Mouse (Mus musculus): Measurements from ENCODE around the gene Nr1h2.

Gene Nr1h2

GRCm38 (mm10) chr7:44520990-44521389 is 32.8 kb downstream of the Nr1h2 start:
- no peaks in the 10 kb centered on the region for H3K27me3 ChIP-seq (ENCODE audit: control insufficient read depth, insufficient read depth, low read length, poor library complexity, severe bottlenecking)
- DNase-seq (ENCODE audit: low read depth, low spot score), result peak; percentile 54
- no peaks in the 10 kb centered on the region for H3K36me3 ChIP-seq (ENCODE audit: control insufficient read depth, insufficient read depth, low read length, poor library complexity, severe bottlenecking)

GRCm38 (mm10) chr7:44519240-44519913 is 34.4 kb downstream of the Nr1h2 start:
- peak; percentile 54 for DNase-seq (ENCODE audit: low read depth, low spot score)
- no peaks in the 10 kb centered on the region for H3K36me3 ChIP-seq (ENCODE audit: control insufficient read depth, insufficient read depth, low read length, poor library complexity, severe bottlenecking)
- no peaks in the 10 kb centered on the region for H3K27me3 ChIP-seq (ENCODE audit: control insufficient read depth, insufficient read depth, low read length, poor library complexity, severe bottlenecking)

- no peak for DNase-seq (ENCODE audit: low read depth, low spot score)
These were observed 46.3 kb downstream of the Nr1h2 start for GRCm38 (mm10) chr7:44507491-44507890.

GRCm38 (mm10) chr7:44501563-44502115 is 52.1 kb downstream of the Nr1h2 start:
- Histone ChIP-seq H3K36me3 (ENCODE audit: control insufficient read depth, insufficient read depth, low read length, poor library complexity, severe bottlenecking) (no peaks in the 10 kb centered on the region), H3K27me3 (ENCODE audit: control insufficient read depth, insufficient read depth, low read length, poor library complexity, severe bottlenecking) (no peaks in the 10 kb centered on the region)
- peak; percentile 91 for DNase-seq (ENCODE audit: low read depth, low spot score)

More at GRCm38 (mm10) chr7:44507491-44507890, 46.3 kb downstream of the Nr1h2 start:
- H3K27me3 ChIP-seq (ENCODE audit: control insufficient read depth, insufficient read depth, low read length, poor library complexity, severe bottlenecking), result no peaks in the 10 kb centered on the region
- H3K36me3 ChIP-seq (ENCODE audit: control insufficient read depth, insufficient read depth, low read length, poor library complexity, severe bottlenecking), result no peaks in the 10 kb centered on the region

- no peaks in the 10 kb centered on the region for H3K27me3 ChIP-seq (ENCODE audit: control insufficient read depth, insufficient read depth, low read length, poor library complexity, severe bottlenecking)
- no peaks in the 10 kb centered on the region for H3K36me3 ChIP-seq (ENCODE audit: control insufficient read depth, insufficient read depth, low read length, poor library complexity, severe bottlenecking)
- DNase-seq (ENCODE audit: low read depth, low spot score), result no peak
These were observed 53.7 kb downstream of the Nr1h2 start for GRCm38 (mm10) chr7:44500046-44500445.
